Mouse (Mus musculus): ENCODE measurements at regions not wholly inside any gene's neighbourhood (a gene's known extent, or its start where the extent isn't known, plus 50 kb on each side); places are given as distances from the start of the nearest gene placed in this dataset.

DNA sequence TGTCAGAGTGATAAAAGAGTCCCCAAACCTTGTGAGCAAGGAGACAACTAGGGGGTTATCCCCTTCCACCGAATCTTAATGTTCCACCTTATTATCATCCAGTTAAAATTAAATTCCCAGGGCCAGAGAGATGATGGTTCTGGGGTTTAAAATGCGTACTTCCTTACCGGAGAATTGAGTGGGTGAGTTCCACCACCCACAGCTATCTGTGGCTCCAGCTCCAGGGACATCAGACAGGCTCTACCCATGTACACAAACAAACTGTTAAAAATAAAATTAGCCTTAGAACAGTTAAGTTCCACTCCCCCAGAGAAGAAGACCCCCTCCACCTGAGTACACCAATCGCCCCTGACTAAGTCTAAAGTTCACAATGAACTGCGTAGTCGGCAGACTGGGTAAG, 52.0 kb upstream of the Mgat5 start:
- DNase-seq (ENCODE audit: low spot score): no peak

DNA sequence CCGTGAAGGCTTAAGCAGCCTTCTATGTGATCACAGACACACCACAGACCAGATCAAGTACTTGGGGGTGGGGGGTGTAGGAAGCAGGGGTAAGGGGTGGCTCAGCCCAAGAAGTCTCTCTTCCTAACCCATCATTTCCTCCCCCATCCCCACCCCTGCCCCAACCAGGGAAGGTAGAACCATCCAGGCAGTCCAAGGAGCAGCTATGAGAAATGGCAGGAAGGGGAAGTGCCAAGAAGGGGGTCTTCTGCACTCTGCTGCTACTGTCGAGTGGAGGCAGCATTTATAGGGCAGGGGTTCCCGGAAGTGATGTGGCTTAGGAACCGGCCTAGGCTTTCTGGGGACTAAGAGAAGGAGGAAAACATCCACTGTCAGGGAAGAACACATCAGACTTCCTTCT, 69.3 kb upstream of the Mgat5 start:
- DNase-seq (ENCODE audit: low spot score): no peak

- no peak for DNase-seq (ENCODE audit: low spot score)
Observed at GRCm38 (mm10) chr1:127131871-127132270, 72.9 kb upstream of the Mgat5 start.

DNA sequence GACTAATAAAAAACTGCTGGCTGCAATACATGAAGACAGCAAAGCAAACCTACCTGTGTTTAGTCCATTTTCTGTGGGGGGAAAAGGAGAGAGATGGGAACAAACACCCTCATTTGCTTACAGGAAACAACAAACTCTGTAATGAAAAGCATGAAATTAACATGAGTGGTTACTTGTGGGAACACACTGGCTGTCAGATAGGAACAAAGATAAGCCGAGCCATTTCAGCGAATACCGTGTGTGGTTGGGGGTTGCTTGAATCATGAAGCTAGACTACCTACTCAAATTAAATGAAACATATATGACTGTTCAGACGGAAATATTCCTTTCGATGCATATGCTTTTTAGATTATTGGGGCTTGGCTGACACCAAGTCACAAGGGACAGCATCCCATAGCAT, 80.0 kb upstream of the Mgat5 start:
- no peak for DNase-seq (ENCODE audit: low spot score)

DNA sequence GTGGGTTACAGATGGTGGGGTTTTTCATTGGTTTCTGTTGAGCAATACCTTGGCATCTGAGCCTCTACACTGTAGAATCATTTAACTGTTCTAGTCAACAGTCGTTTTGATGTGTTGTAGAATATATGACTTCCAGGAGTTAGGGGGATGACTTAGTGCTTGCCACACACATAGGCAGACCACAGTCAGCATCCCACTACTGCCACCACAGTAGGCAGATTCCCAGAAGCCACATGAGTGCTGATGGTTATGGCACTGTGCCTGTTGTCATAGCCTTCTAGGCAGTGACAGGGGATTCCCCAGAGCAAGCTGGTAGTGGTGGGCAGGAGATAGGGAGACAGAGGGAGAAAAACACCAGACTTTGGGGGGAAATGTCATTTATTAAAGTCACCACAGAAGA, 86.8 kb upstream of the Mgat5 start:
- DNase-seq (ENCODE audit: low spot score): no peak

DNA sequence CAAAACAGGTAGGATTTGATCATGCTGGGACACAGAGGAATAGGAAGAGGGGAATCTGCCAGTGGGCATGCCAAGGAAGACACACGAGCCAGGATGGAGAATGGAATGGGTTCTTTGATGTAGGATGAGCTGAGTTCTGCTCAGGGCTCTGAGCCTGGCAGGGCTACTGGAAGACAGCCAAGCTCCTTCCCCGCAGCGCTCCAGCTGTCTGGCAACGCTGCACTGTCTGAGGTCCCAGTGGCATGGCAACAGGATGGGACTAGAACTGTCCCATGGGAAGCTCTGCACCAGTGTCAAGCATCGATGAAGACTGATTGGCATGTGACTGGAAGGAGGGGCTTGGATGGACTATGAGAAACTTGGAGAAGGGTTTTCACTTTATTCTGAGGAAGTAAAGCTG, 97.3 kb upstream of the Mgat5 start:
- DNase-seq (ENCODE audit: low spot score): no peak

- DNase-seq (ENCODE audit: low spot score): no peak
Observed at GRCm38 (mm10) chr1:127105861-127106260, 99.0 kb upstream of the Mgat5 start.

DNA sequence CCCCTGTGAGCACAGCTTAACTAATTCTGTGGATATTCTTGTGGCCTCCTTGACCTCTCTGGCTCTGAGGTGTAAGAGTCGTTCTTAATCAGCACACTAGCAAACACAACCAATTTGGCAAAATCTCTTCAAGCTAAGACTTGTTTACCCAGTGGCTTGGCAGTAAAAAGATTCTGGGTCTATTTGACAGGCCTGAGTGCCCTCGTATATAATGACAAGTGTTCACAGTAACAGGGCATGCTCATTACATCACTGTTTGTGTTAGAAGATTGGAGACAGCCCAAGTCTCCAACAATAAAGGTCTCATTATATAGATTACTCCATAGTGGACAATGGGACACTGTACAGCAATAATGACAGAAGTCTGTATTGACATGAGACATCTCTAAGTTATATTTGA, 101.2 kb upstream of the Mgat5 start:
- DNase-seq (ENCODE audit: low spot score): no peak

DNA sequence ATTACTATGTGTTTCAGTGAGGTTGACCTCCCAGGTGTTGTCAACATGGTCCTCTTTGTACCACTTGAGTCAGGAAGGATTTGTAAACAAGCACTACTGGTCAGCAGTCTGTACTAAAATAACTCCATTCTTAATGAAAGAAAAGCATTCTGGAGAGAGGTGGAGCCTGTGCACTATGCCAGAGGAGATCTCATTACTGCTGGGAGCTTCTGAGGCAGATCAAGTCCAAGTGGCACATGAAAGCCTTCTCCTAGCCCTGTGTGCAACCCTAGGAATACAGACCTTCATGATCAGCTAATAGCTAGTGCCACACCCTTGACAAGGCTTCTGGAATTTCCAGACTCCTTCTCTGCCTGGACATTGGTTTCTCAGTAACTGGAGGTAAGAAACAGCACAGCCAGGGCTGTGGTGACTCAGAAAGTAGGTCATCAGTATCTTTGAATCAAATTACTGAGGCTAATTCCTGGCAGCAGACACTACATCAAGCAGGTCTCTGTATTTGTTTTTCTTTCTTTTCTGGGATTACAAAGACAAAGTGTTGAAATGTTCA, 105.9 kb upstream of the Mgat5 start:
- DNase-seq (ENCODE audit: low spot score): no peak

DNA sequence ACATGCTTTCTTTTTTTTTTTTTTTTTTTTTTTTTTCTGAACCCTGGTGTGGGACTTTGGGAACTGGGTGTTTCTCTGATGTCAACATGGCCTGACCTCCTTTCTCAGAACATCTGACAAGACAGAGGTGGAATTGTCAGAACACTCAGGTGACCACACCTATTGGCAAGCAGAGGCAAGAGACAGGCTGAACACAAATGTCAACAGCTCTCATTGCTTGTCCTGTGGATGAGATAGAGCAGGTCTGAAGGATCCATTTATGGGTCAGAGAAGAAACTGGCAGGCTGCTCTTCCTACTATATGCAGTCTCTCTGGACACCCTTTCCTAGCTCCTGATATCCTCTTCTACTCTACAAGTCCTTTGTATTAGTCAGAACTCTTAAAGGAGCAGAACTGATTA, 117.2 kb upstream of the Mgat5 start:
- DNase-seq (ENCODE audit: low spot score): no peak

DNA sequence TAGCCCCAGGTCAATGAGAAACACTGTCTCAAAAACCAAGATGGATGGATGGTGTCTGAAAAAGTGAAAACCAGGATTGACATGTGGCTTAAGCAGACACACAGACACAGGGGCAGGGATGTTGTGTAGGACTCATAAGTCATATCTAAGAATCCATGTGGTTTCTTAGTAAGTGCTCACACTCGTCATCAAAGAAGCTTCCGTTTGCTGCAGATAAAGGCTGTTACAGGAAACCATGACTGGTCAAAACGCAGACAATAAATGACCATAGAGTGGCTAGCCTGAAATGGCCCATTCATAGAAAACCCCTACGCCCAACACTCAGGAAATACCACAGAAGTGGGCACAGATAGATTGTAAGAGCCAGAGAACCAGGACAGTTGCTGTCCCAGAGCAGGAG, 118.8 kb upstream of the Mgat5 start:
- no peak for DNase-seq (ENCODE audit: low spot score)

DNA sequence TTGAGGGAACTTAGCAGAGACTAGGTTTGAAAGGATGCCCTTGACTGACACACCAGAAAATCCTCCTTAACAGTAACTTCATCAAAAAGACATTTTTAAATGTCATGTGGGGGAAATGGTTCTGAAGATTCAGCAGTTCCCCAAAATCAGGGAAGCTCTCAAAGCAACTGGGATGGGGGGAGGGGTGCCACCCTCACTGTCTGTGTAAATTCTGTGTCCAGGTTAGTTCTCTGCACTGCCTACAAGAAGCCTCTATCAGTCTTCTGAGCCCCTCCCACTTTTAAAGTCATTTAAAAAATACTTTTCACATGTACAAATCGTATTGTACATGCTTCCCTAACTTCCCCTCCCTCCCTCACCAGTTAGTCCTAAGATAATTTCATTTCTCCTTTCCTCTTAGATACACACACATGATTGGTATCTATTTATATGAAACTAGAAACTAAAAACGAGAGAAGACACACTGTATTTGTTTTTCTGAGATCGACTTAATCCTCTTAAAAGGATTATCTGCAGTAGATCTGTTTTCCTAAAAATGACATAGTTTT, 121.0 kb upstream of the Mgat5 start:
- no peak for DNase-seq (ENCODE audit: low spot score)

- no peak for DNase-seq (ENCODE audit: low spot score)
Observed at GRCm38 (mm10) chr1:127079012-127079411, 125.8 kb upstream of the Mgat5 start.

- no peak for DNase-seq (ENCODE audit: low spot score)
Observed at GRCm38 (mm10) chr1:127062430-127062829, 142.4 kb upstream of the Mgat5 start.

DNA sequence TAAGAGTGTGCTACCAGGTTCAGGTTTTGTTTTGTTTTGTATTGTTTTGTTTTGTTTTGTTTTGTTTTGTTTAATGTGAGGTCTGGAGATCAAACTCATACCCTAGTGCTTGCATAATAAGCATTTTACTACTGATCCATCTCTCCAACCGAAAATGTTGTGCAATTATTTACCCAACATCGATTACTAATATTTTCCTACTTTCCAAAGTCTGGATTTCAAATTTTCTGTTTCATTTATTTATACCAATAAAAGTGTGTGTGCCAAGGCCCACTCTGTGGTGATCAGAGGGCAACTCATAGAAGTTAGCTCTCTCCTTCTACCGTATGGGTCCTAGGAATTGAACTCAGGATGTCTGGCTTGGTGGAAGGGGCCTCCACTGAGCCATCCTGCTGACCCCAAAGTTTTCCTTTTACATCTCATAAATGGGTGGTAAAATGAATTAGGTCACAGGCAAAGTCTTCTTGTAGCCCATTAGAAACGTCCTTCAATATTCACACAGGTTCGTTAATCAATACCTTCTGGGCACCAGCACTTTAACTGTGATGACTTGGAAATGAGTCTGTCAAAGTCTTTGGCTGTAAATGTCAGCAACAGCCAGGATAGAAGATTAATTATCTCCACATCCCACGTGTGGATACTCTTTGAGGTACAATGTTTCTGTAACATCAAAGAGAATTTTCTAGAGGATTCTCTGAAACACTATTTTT, 158.9 kb upstream of the Mgat5 start:
- no peak for DNase-seq (ENCODE audit: low spot score)

DNA sequence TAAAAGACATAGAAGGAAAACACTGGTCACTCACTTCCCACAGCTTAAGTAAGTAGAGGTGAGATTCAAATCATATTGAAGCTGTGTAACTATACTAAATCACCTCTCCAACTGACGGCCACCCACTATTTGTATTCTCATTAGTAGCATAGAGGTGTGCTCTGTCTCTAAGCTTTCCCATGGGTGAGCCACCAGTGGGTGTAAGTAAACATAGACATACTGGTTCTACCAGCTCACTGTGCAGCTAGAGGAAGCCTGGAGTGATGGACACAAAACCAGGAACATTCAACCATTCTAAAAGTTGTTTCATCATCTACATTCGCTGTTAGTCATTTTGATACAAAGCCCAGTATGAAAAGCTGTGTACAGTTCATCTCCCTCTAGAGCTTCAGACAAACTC, 170.1 kb upstream of the Mgat5 start:
- DNase-seq (ENCODE audit: low spot score): no peak

DNA sequence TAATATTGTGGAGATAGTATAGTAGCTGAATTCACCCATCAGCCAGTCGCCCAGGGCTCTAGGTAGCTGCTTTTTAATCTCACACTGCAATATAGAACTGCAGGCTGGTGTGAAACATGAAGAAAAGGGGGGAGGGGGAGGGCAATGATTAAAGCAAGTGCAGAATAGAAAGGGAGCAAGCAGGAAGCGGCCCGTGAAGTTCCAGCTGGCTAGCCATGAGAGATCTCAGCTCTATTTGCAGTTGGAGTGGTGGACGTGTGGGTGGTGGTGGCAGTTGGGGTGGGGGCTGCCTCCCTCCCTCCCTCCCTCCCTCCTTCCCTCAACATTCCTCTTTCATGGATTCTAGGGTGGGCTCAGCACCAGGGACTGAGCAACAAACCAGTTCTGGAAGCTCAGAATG, 173.3 kb upstream of the Mgat5 start:
- no peak for DNase-seq (ENCODE audit: low spot score)

- DNase-seq (ENCODE audit: low spot score): no peak
Observed at GRCm38 (mm10) chr1:127028872-127029497, 175.8 kb upstream of the Mgat5 start.

GRCm38 (mm10) chr1:127023100-127023499, 181.7 kb upstream of the Mgat5 start:
- no peak for DNase-seq (ENCODE audit: low spot score)

- no peak for DNase-seq (ENCODE audit: low spot score)
Observed at GRCm38 (mm10) chr1:127017698-127018097, 187.1 kb upstream of the Nckap5 start.

DNA sequence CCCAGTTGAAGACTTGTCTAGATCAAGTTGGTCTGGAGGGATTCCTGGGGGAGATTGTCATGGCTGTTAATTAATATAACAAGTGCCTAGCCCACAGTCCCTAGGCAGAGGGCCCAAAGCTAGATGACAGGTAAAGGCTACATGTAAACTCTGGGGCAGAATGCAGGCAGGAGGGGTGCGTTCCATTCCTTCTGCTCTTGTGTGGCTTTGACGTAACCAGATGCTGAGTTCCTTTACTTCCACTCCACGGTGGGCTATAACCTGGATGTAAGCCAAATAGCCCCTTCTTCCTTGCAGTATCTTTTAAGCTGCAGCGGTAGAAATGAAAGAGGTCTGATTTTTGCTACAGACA, 185.3 kb upstream of the Nckap5 start:
- no peak for DNase-seq (ENCODE audit: low spot score)

GRCm38 (mm10) chr1:127015042-127015893, 184.7 kb upstream of the Nckap5 start:
- no peak for DNase-seq (ENCODE audit: low spot score)
